Mouse (Mus musculus) embryonic fibroblast, embryonic 13.5 days (primary cell): Measurements from ENCODE around the gene Oxct2a.

ENCODE experiments used
- CTCF ChIP-seq: IDR thresholded peaks from 2 replicates; pipeline ENCODE4 v1.5.1; 2011; ENCODE audit warnings: mild to moderate bottlenecking, control low read depth, low read length, moderate library complexity, borderline replicate concordance; ENCODE audit not compliant: insufficient read depth
- POLR2A ChIP-seq: IDR thresholded peaks from 2 replicates; pipeline ENCODE4 v1.6.1; 2011; ENCODE audit warnings: low read depth, mild to moderate bottlenecking, control low read depth, low read length, moderate library complexity

GRCm38 (mm10) chr4:123305789-123306188 is 17.6 kb downstream of the Oxct2a start:
- TF ChIP-seq POLR2A: no peak
- 0 out of 2 replicates have a peak, but pooled peaks have one; percentile 4 for TF ChIP-seq CTCF
